Comparison of ENCODE assay signal across 24 mouse cellular contexts in genomic region chr3:62278279-62278678, GRCm38 (mm10). TPM values are rescaled to one million over a fixed set of nuclear protein-coding genes. Genes with fewer than 3 reads are reported as not detected.
DNase-seq lines count a peak whose midpoint lies in the region; ATAC-seq lines count a peak whose summit lies in the region.
"Had no signal": no experiment of that assay in that cellular context is flagged by ENCODE, and none has a peak within 500 bp of the region (broad histone marks: within the 10 kb centered on the region; RNA-seq: fewer than 3 reads in every experiment).

No protein-coding gene starts in this region.

- no peak overlapping the region for H3K27ac ChIP-seq in forebrain, embryonic 13.5 days
- H3K27ac ChIP-seq in forebrain, embryonic 11.5 days (ENCODE audit: low read depth, low read length) = no peak overlapping the region
- H3K27ac ChIP-seq in forebrain, embryonic 15.5 days (replicated peaks) = no peak overlapping the region
- no peak overlapping the region for H3K27ac ChIP-seq in forebrain, embryonic 10.5 days
- no peak overlapping the region for H3K27ac ChIP-seq in forebrain, embryonic 16.5 days (ENCODE audit: low read length)
- H3K27ac ChIP-seq in hindbrain, embryonic 16.5 days (ENCODE audit: low read depth, low read length) = no peak overlapping the region
- H3K27ac ChIP-seq: embryonic facial prominence, embryonic 10.5 days; embryonic facial prominence, embryonic 12.5 days had no signal

- H3K36me3 ChIP-seq in forebrain, embryonic 13.5 days (ENCODE audit: poor library complexity, severe bottlenecking) = no peaks in the 10 kb centered on the region
- H3K36me3 ChIP-seq in forebrain, embryonic 11.5 days (ENCODE audit: control insufficient read depth, insufficient read depth, low read length) = no peaks in the 10 kb centered on the region
- H3K36me3 ChIP-seq in forebrain, embryonic 15.5 days = no peaks in the 10 kb centered on the region
- H3K36me3 ChIP-seq in forebrain, embryonic 10.5 days (replicated peaks) = no peaks in the 10 kb centered on the region
- no peaks in the 10 kb centered on the region for H3K36me3 ChIP-seq in forebrain, embryonic 16.5 days (ENCODE audit: control insufficient read depth, insufficient read depth)
- H3K36me3 ChIP-seq in hindbrain, embryonic 16.5 days (ENCODE audit: control insufficient read depth, insufficient read depth, low read length) = no peaks in the 10 kb centered on the region
- H3K36me3 ChIP-seq: embryonic facial prominence, embryonic 10.5 days; embryonic facial prominence, embryonic 12.5 days; G1E had no signal

- H3K4me3 ChIP-seq in forebrain, embryonic 13.5 days = no peak overlapping the region
- no peak overlapping the region for H3K4me3 ChIP-seq in forebrain, embryonic 11.5 days (ENCODE audit: low read depth, low read length)
- H3K4me3 ChIP-seq in forebrain, embryonic 15.5 days = no peak overlapping the region
- H3K4me3 ChIP-seq in forebrain, embryonic 10.5 days = no peak overlapping the region
- no peak overlapping the region for H3K4me3 ChIP-seq in forebrain, embryonic 16.5 days (replicated peaks; ENCODE audit: low read length)
- H3K4me3 ChIP-seq in hindbrain, embryonic 16.5 days (ENCODE audit: low read length) = no peak overlapping the region
- H3K4me3 ChIP-seq: embryonic facial prominence, embryonic 10.5 days; embryonic facial prominence, embryonic 12.5 days had no signal

- H3K9me3 ChIP-seq in forebrain, embryonic 13.5 days (replicated peaks) = no peaks in the 10 kb centered on the region
- H3K9me3 ChIP-seq in forebrain, embryonic 11.5 days (ENCODE audit: control insufficient read depth, low read length) = no peaks in the 10 kb centered on the region
- no peaks in the 10 kb centered on the region for H3K9me3 ChIP-seq in forebrain, embryonic 15.5 days
- H3K9me3 ChIP-seq in forebrain, embryonic 10.5 days = no peaks in the 10 kb centered on the region
- H3K9me3 ChIP-seq in forebrain, embryonic 16.5 days (ENCODE audit: control insufficient read depth, low read length) = no peaks in the 10 kb centered on the region
- no peaks in the 10 kb centered on the region for H3K9me3 ChIP-seq in hindbrain, embryonic 16.5 days (ENCODE audit: control insufficient read depth, low read length)
- H3K9me3 ChIP-seq: embryonic facial prominence, embryonic 10.5 days; embryonic facial prominence, embryonic 12.5 days; G1E had no signal

- no peak overlapping the region for H3K4me2 ChIP-seq in forebrain, embryonic 13.5 days
- no peak overlapping the region for H3K4me2 ChIP-seq in forebrain, embryonic 11.5 days (ENCODE audit: low read depth, low read length, severe bottlenecking)
- no peak overlapping the region for H3K4me2 ChIP-seq in forebrain, embryonic 15.5 days (replicated peaks)
- H3K4me2 ChIP-seq in forebrain, embryonic 16.5 days (ENCODE audit: low read length) = no peak overlapping the region
- no peak overlapping the region for H3K4me2 ChIP-seq in hindbrain, embryonic 16.5 days (ENCODE audit: low read length)
- H3K4me2 ChIP-seq: embryonic facial prominence, embryonic 12.5 days had no signal

- WGBS in forebrain, embryonic 13.5 days = 74% methylated on average over 3 of the region's 3 CpGs
- WGBS in forebrain, embryonic 11.5 days = 77% methylated on average over 3 of the region's 3 CpGs
- 57% methylated on average over 3 of the region's 3 CpGs for WGBS in forebrain, embryonic 15.5 days
- 78% methylated on average over 3 of the region's 3 CpGs for WGBS in forebrain, embryonic 10.5 days
- WGBS in forebrain, embryonic 16.5 days = 47% methylated on average over 3 of the region's 3 CpGs
- 65% methylated on average over 3 of the region's 3 CpGs for WGBS in hindbrain, embryonic 16.5 days

- no peak overlapping the region for H3K9ac ChIP-seq in forebrain, embryonic 13.5 days
- no peak overlapping the region for H3K9ac ChIP-seq in forebrain, embryonic 11.5 days (ENCODE audit: low read length)
- H3K9ac ChIP-seq in forebrain, embryonic 15.5 days (replicated peaks) = no peak overlapping the region
- no peak overlapping the region for H3K9ac ChIP-seq in forebrain, embryonic 16.5 days (replicated peaks; ENCODE audit: low read depth, low read length)
- no peak overlapping the region for H3K9ac ChIP-seq in hindbrain, embryonic 16.5 days (ENCODE audit: low read depth, low read length)
- H3K9ac ChIP-seq: embryonic facial prominence, embryonic 12.5 days had no signal

- no peak for DNase-seq in forebrain, embryonic 11.5 days (ENCODE audit: low spot score)
- no peak for DNase-seq in forebrain, embryonic 10.5 days (ENCODE audit: extremely low spot score, low spot score)
- peak; percentile 12 for DNase-seq in brain, adult 2 months (ENCODE audit: low read depth, low spot score)
- no peak for DNase-seq in urinary bladder, postnatal 36 days (ENCODE audit: low spot score in 2 of 2)
- DNase-seq: adrenal gland, adult 8-10 months; adrenal gland, postnatal 14 days; adrenal gland, postnatal 36 days; B cell, adult 2 months; cerebellum, adult 11-12 months; cerebellum, adult 2 months; cerebellum, adult 9-10 months; cerebellum, postnatal 10 days; cerebellum, postnatal 25 days had no signal

- H3K4me1 ChIP-seq in forebrain, embryonic 13.5 days = no peaks in the 10 kb centered on the region
- H3K4me1 ChIP-seq in forebrain, embryonic 11.5 days (replicated peaks; ENCODE audit: control insufficient read depth, insufficient read depth, low read length) = no peaks in the 10 kb centered on the region
- H3K4me1 ChIP-seq in forebrain, embryonic 15.5 days = no peaks in the 10 kb centered on the region
- no peaks in the 10 kb centered on the region for H3K4me1 ChIP-seq in forebrain, embryonic 10.5 days
- H3K4me1 ChIP-seq in forebrain, embryonic 16.5 days (replicated peaks; ENCODE audit: control insufficient read depth, insufficient read depth, low read length) = 0 out of 2 replicates have a peak, but pooled peaks cover 4% of the 10 kb centered on the region
- no peaks in the 10 kb centered on the region for H3K4me1 ChIP-seq in hindbrain, embryonic 16.5 days (ENCODE audit: control insufficient read depth, insufficient read depth, low read depth, low read length)
- H3K4me1 ChIP-seq: embryonic facial prominence, embryonic 10.5 days; embryonic facial prominence, embryonic 12.5 days had no signal

- H3K27me3 ChIP-seq in forebrain, embryonic 13.5 days = no peaks in the 10 kb centered on the region
- no peaks in the 10 kb centered on the region for H3K27me3 ChIP-seq in forebrain, embryonic 11.5 days (ENCODE audit: control insufficient read depth, insufficient read depth, low read length)
- H3K27me3 ChIP-seq in forebrain, embryonic 15.5 days = no peaks in the 10 kb centered on the region
- H3K27me3 ChIP-seq in forebrain, embryonic 10.5 days (ENCODE audit: poor library complexity, severe bottlenecking) = no peaks in the 10 kb centered on the region
- H3K27me3 ChIP-seq in forebrain, embryonic 16.5 days (replicated peaks; ENCODE audit: control insufficient read depth, insufficient read depth, low read length) = no peaks in the 10 kb centered on the region
- no peaks in the 10 kb centered on the region for H3K27me3 ChIP-seq in hindbrain, embryonic 16.5 days (replicated peaks; ENCODE audit: control insufficient read depth, insufficient read depth, low read length)
- H3K27me3 ChIP-seq: CH12.LX; embryonic facial prominence, embryonic 12.5 days had no signal

- peak; percentile 62; the same call in 1 of the 2 replicates for ATAC-seq in forebrain, embryonic 13.5 days
- ATAC-seq in forebrain, embryonic 11.5 days (replicated peaks; ENCODE audit: low FRiP score) = no peak
- ATAC-seq in forebrain, embryonic 15.5 days (replicated peaks) = peak; percentile 84
- peak; percentile 63 for ATAC-seq in forebrain, embryonic 16.5 days
- no peak for ATAC-seq in hindbrain, embryonic 16.5 days
- ATAC-seq: activated CD4-positive, CD25-positive, alpha-beta regulatory T cell, adult 4 months; CD4-positive, CD25-positive, alpha-beta regulatory T cell, adult 4 months; Patski had no signal

RNA-seq across cellular contexts. Expression of gene Arhgef26, which starts 59.9 kb away (rescaled TPM):
- polyA plus RNA-seq in forebrain, embryonic 13.5 days (2015; fragmentation: Nextera tagmentation; extraction: Ambion mirVana) = 9.8 and 10.3 TPM in 2 replicates
- polyA plus RNA-seq in forebrain, embryonic 11.5 days (2014; fragmentation: Nextera tagmentation; extraction: Ambion mirVana) = 6.4 and 9.2 TPM in 2 replicates
- 14.8 and 17.8 TPM in 2 replicates for polyA plus RNA-seq in forebrain, embryonic 15.5 days (2015; fragmentation: Nextera tagmentation; extraction: Ambion mirVana)
- polyA plus RNA-seq in forebrain, embryonic 10.5 days (2016; fragmentation: Nextera tagmentation; extraction: Ambion mirVana) = 6.9 and 7.5 TPM in 2 replicates
- 15.6 and 18.1 TPM in 2 replicates for polyA plus RNA-seq in forebrain, embryonic 16.5 days (2015; fragmentation: Nextera tagmentation; extraction: Ambion mirVana)
- 14.9 and 16.2 TPM in 2 replicates for polyA plus RNA-seq in hindbrain, embryonic 16.5 days (2015; fragmentation: Nextera tagmentation; extraction: Ambion mirVana)
- polyA plus RNA-seq: G1E had no signal

Comparison
In these comparisons a context has a peak if more than half of its experiments do, and no peak if none do; other contexts are left out.
1. ATAC-seq: peak in forebrain, embryonic 13.5 days (single experiment), forebrain, embryonic 15.5 days (single experiment) and forebrain, embryonic 16.5 days (single experiment); none in forebrain, embryonic 11.5 days (single experiment) and hindbrain, embryonic 16.5 days (single experiment).